Mouse (Mus musculus) midbrain, embryonic 16.5 days (tissue): ENCODE results near the gene Ppp1r12b. TPM values are rescaled to one million over a fixed set of nuclear protein-coding genes. Genes with fewer than 3 reads are reported as not detected.

Source experiments
- ATAC-seq: fragments of 200-750 bp; cut with Nextera tagmentation; 2 replicates; pipeline ENCODE4 v1.8.0; 2017; ENCODE audit warnings: moderate TSS enrichment
- H3K27ac ChIP-seq: fragments of 300-500 bp; sonication (generic); 2 replicates; pipeline ENCODE4 v1.5.1; 2014; ENCODE audit warnings: mild to moderate bottlenecking, low read length, mixed read lengths
- H3K27me3 ChIP-seq: fragments of 300-500 bp; sonication (generic); 2 replicates; pipeline ENCODE4 v1.6.1; 2014; ENCODE audit warnings: low read depth, low read length, mixed read lengths; ENCODE audit not compliant: control insufficient read depth, insufficient read depth
- H3K36me3 ChIP-seq: fragments of 300-500 bp; sonication (generic); 2 replicates; pipeline ENCODE4 v1.6.1; 2014; ENCODE audit warnings: mild to moderate bottlenecking, low read length, moderate library complexity, mixed read lengths; ENCODE audit not compliant: control insufficient read depth, insufficient read depth
- H3K4me1 ChIP-seq: fragments of 300-500 bp; sonication (generic); 2 replicates; pipeline ENCODE4 v1.6.1; 2014; ENCODE audit warnings: mild to moderate bottlenecking, low read length, mixed read lengths; ENCODE audit not compliant: control insufficient read depth, insufficient read depth
- H3K4me2 ChIP-seq: fragments of 300-500 bp; sonication (generic); 2 replicates; pipeline ENCODE4 v1.6.1; 2014; ENCODE audit warnings: mild to moderate bottlenecking, low read length, mixed read lengths
- H3K4me3 ChIP-seq: fragments of 300-500 bp; sonication (generic); 2 replicates; pipeline ENCODE4 v1.5.1; 2014; ENCODE audit warnings: low read depth, mild to moderate bottlenecking, low read length, moderate library complexity, mixed read lengths
- H3K9ac ChIP-seq: fragments of 300-500 bp; sonication (generic); 2 replicates; pipeline ENCODE4 v1.6.1; 2014; ENCODE audit warnings: low read depth, low read length, mixed read lengths
- H3K9me3 ChIP-seq: fragments of 300-500 bp; sonication (generic); replicated peaks from 2 replicates; pipeline ENCODE4 v1.6.1; 2014; ENCODE audit warnings: mild to moderate bottlenecking, low read length, mixed read lengths; ENCODE audit not compliant: control insufficient read depth, poor library complexity, severe bottlenecking
- WGBS: fragments of 180-500 bp; shearing (Covaris S2); extraction: QIAGEN DNeasy Blood & Tissue Kit; methylation state at CpG from one replicate; pipeline ENCODE4 v1.1.7; 2014; 5-methylcytosine and 5-hydroxymethylcytosine counted together
- polyA plus RNA-seq: library from polyadenylated mRNA; unstranded; fragments of >200 nt; fragmentation: Nextera tagmentation; extraction: Ambion mirVana; gene quantifications from 2 replicates; pipeline ENCODE4 v1.2.1, GENCODE M21; 2015

Gene Ppp1r12b
- polyA plus RNA-seq, 1 experiment from 2014 or later: 13.6 TPM

DNA sequence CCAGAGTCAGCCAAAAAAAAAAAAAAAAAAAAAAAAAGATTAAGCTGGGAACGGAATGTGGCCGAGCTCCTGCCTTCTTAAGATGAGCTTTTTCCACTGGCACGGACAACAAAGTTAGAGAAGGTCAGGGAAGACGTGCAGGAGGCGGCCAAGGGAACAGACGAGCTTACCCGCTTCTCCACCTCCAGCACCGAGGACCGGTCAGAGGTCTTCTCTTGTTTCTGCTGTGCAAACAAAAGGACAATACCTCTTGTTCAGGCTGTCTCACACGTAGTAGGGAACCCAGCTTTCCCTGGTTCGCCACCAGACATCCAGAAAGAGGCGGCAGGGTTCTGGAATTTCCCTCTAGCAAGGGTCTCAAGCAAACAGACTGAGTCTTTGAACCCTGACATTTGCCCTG, 182.5 kb downstream of the Ppp1r12b start:
- 30% methylated on average over 12 of the region's 12 CpGs for WGBS

DNA sequence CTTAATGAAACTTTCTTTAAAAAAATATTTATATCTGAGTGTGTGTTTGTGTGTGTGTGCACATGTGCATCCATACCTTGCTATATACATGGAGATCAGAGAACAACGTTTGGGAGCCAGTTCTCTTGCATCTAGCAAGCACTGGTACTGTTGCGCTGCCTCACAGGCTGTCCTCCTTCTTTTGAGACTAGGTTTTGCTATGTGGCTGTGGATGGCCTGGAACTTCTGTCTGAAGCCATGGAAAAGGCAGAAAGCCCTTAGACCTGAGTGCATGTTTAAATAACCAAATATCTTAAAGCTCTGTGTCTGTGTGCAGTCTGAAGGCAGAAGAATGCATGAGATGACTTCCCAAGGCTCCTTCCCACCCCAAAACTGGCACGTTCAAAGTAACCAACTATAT, 182.9 kb downstream of the Ppp1r12b start:
- peaks cover 4% of the 10 kb centered on the region; the same call in 1 of the 2 replicates for H3K36me3 ChIP-seq
- H3K27me3 ChIP-seq: no peaks in the 10 kb centered on the region
- no peaks in the 10 kb centered on the region for H3K4me1 ChIP-seq
- H3K4me3 ChIP-seq: no peak overlapping the region
- H3K4me2 ChIP-seq: no peak overlapping the region
- H3K9me3 ChIP-seq: no peaks in the 10 kb centered on the region
- no peak overlapping the region for H3K9ac ChIP-seq
- H3K27ac ChIP-seq: no peak overlapping the region
- ATAC-seq: no peak
- 83% methylated on average over 3 of the region's 3 CpGs for WGBS

More for the DNA sequence above, 182.5 kb downstream of the Ppp1r12b start:
- no peak for ATAC-seq
- no peak overlapping the region for H3K4me3 ChIP-seq
- H3K27me3 ChIP-seq: no peaks in the 10 kb centered on the region
- H3K27ac ChIP-seq: no peak overlapping the region
- H3K4me2 ChIP-seq: no peak overlapping the region
- no peaks in the 10 kb centered on the region for H3K9me3 ChIP-seq
- peaks cover 4% of the 10 kb centered on the region; the same call in 1 of the 2 replicates for H3K36me3 ChIP-seq
- H3K4me1 ChIP-seq: no peaks in the 10 kb centered on the region
- no peak overlapping the region for H3K9ac ChIP-seq

DNA sequence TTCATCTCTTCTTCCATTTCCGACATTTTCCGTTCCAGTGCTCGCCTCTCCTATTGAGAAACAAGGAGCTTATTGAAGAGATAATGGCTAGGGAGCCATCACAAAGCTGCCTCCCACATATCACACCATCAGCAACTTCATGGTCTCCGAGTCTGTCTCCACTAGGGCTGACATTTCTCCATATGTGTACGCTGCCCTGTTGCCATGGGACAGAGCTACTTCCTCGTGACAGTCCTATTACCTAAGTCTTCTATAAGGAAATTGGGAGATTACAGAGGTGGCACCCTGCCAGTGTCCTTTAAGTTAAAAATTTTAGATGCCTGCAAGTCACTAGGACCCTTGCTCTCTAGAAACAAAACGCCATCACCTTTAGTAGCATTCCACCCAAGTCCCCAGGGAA, 183.7 kb downstream of the Ppp1r12b start:
- WGBS: 88% methylated on average over 7 of the region's 7 CpGs
- ATAC-seq: no peak
- Histone ChIP-seq H3K9ac (no peak overlapping the region), H3K4me3 (no peak overlapping the region), H3K27me3 (no peaks in the 10 kb centered on the region), H3K27ac (no peak overlapping the region), H3K4me1 (no peaks in the 10 kb centered on the region), H3K4me2 (no peak overlapping the region), H3K9me3 (no peaks in the 10 kb centered on the region), H3K36me3 (peaks cover 4% of the 10 kb centered on the region; the same call in 1 of the 2 replicates)

DNA sequence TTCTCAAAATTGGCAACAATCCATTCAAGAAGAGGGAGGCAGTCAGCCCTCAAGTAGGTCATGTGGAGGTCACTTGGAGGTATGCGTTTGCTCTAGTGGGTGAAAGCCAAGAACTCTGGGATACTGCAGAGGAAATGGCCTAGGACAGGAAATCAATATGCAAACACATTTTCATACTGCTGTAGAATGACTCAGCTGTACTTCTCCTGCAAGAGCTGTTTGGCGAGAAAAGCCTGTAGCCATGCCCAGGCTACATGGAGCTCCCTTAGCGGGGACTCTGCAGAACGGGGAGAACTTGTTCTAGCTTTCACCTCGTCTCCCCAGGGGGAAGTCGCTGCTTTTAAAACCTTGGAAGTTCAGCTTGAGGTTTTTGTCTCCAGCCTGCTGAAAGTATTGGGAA, 184.4 kb downstream of the Ppp1r12b start:
- no peaks in the 10 kb centered on the region for H3K27me3 ChIP-seq
- H3K9me3 ChIP-seq: no peaks in the 10 kb centered on the region
- H3K27ac ChIP-seq: no peak overlapping the region
- H3K4me3 ChIP-seq: no peak overlapping the region
- H3K4me1 ChIP-seq: no peaks in the 10 kb centered on the region
- WGBS: 84% methylated on average over 6 of the region's 6 CpGs
- H3K36me3 ChIP-seq: peaks cover 2% of the 10 kb centered on the region; the same call in 1 of the 2 replicates
- no peak overlapping the region for H3K9ac ChIP-seq
- H3K4me2 ChIP-seq: no peak overlapping the region
- ATAC-seq: no peak

DNA sequence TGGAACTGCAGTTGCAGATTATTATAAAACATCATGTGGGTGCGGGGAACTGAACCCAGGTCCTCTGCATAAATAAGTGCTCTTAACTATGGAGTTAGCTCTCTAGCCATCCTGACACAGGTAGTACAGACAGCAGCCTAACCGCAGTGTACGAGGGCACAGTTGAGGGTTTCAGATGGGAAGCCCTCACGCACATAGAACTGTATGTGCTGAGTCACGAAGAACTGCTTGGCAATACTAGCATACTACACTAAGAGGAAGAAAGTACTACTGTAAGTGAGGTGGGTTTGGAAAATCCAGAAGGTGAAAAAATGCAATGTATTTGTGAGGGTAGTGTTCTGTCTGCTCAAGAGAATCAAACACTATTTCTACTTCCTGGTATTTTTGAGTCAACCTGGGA, 185.4 kb downstream of the Ppp1r12b start:
- Histone ChIP-seq H3K27me3 (no peaks in the 10 kb centered on the region), H3K4me2 (no peak overlapping the region), H3K4me1 (no peaks in the 10 kb centered on the region), H3K4me3 (no peak overlapping the region), H3K9ac (no peak overlapping the region), H3K27ac (no peak overlapping the region), H3K36me3 (0 out of 2 replicates have a peak, but pooled peaks cover 2% of the 10 kb centered on the region), H3K9me3 (no peaks in the 10 kb centered on the region)
- no peak for ATAC-seq
- WGBS: 99% methylated on average over 5 of the region's 5 CpGs

GRCm38 (mm10) chr1:134766448-134766847, 189.3 kb downstream of the Ppp1r12b start:
- ATAC-seq: no peak
- Histone ChIP-seq H3K36me3 (no peaks in the 10 kb centered on the region), H3K4me1 (peaks cover 5% of the 10 kb centered on the region; the same call in 1 of the 2 replicates), H3K27me3 (no peaks in the 10 kb centered on the region), H3K9ac (no peak overlapping the region), H3K27ac (no peak overlapping the region), H3K4me2 (no peak overlapping the region), H3K9me3 (no peaks in the 10 kb centered on the region), H3K4me3 (no peak overlapping the region)
- 85% methylated on average over 4 of the region's 4 CpGs for WGBS

DNA sequence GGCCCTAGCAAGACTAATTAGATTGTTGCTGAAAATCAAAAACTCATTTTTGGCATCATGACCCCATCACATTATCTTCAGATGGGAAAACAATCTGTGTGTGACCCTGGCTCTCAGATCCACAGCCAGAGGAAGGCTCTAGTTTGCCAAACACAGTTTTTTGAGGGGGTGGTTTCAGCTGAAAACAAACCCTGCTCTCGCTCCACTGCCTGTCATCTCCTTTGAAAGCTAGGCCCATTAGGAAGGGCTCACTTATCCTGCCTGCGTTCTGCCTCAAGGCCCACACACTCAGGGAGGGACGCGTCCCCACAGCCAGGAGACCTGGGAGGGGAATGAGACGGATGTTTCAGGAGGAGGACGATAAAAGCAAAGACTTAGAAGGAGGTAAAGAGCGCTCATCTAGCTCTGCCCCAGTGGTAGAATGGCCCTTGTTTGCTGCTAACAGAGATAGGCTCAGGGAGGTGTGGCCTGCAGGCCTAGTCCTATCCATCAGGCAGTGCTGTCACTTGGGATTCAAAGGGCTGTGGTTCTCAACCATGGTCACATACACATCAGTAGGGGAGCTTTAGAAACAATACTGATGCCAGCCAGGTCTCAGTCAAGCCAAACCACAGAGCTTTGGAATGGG, 190.8 kb downstream of the Ppp1r12b start:
- no peak overlapping the region for H3K4me2 ChIP-seq
- peaks cover 5% of the 10 kb centered on the region; the same call in 1 of the 2 replicates for H3K4me1 ChIP-seq
- ATAC-seq: no peak
- WGBS: 53% methylated on average over 7 of the region's 7 CpGs
- H3K36me3 ChIP-seq: no peaks in the 10 kb centered on the region
- H3K4me3 ChIP-seq: no peak overlapping the region
- 0 out of 2 replicates have a peak overlapping the region, but pooled peaks have one; percentile 28 for H3K27ac ChIP-seq
- no peaks in the 10 kb centered on the region for H3K9me3 ChIP-seq
- no peak overlapping the region for H3K9ac ChIP-seq
- H3K27me3 ChIP-seq: no peaks in the 10 kb centered on the region

DNA sequence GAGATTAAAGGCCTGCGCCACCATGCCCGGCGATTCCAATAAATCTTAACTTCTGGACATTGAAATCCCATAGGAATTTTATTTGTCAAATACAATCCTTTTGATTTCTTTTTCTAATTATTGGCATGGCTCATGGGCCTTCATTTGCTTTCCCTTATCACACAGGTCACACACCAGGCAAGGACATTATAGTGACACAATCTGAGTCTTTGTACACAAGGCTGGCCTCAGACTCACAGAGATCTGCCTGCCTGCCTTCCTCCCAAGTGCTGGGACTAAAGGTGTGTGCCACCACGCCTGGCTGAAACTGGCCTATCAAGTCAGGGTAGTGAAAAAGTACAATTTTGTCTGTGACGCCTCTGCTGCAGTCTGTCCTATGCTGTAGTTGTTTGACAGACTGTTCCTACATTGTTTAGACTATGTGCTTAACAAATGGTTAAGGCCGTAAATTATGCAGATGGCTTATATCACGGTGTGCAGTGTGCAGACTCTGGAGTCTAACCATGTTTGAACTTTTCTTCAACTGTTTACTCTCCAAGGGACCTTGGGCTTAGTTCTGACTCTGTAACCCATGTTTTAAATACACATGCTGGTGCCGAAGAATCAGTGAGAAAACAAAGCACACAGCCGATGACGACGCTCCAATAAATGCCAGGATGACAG, 191.8 kb downstream of the Ppp1r12b start:
- H3K9ac ChIP-seq: no peak overlapping the region
- no peak overlapping the region for H3K4me2 ChIP-seq
- H3K27me3 ChIP-seq: no peaks in the 10 kb centered on the region
- no peak overlapping the region for H3K27ac ChIP-seq
- WGBS: 88% methylated on average over 11 of the region's 11 CpGs
- peaks cover 5% of the 10 kb centered on the region; the same call in 1 of the 2 replicates for H3K4me1 ChIP-seq
- no peak overlapping the region for H3K4me3 ChIP-seq
- ATAC-seq: no peak
- no peaks in the 10 kb centered on the region for H3K36me3 ChIP-seq
- no peaks in the 10 kb centered on the region for H3K9me3 ChIP-seq

DNA sequence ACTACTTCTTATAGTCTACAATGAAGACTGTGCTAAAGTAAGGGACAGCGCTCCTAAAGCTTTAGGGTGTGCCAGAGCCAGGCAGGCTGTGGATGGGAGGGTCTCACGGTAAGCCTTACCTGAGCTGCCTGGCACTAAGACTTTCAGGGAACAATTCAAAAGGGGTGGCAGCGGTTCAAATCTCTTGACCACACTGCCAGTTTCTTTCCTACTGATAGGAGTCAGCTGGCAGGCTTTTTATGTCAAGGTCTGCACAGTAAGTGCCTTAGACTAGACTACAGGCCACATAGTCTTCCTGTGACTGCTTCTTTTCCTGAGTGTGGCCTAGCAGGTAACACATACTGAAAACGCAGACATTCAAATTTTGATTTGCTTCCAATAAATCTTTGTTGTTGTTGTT, 192.5 kb downstream of the Ppp1r12b start:
- Histone ChIP-seq H3K4me3 (no peak overlapping the region), H3K4me2 (no peak overlapping the region), H3K27ac (no peak overlapping the region), H3K27me3 (no peaks in the 10 kb centered on the region), H3K4me1 (peaks cover 5% of the 10 kb centered on the region; the same call in 1 of the 2 replicates), H3K36me3 (no peaks in the 10 kb centered on the region), H3K9me3 (no peaks in the 10 kb centered on the region), H3K9ac (no peak overlapping the region)
- 96% methylated on average over 4 of the region's 4 CpGs for WGBS
- ATAC-seq: no peak
